Mouse (Mus musculus) neural tube, embryonic 11.5 days (tissue): ENCODE measurements at regions not wholly inside any gene's neighbourhood (a gene's known extent, or its start where the extent isn't known, plus 50 kb on each side); places are given as distances from the start of the nearest gene placed in this dataset.

ENCODE experiments used
- ATAC-seq: fragments of 200-750 bp; cut with Nextera tagmentation; 2 replicates; pipeline ENCODE4 v1.8.0; 2017; ENCODE audit warnings: moderate number of reproducible peaks, mild to moderate bottlenecking, moderate TSS enrichment, moderate library complexity; ENCODE audit not compliant: insufficient read depth, low FRiP score, low TSS enrichment
- DNase-seq: peaks from one replicate; pipeline ENCODE4 v3.0.0-alpha.2; 2015; ENCODE audit warnings: low spot score
- H3K27ac ChIP-seq: fragments of 300-500 bp; sonication (generic); 2 replicates; pipeline ENCODE4 v1.5.1; 2014; ENCODE audit warnings: low read depth, mild to moderate bottlenecking, low read length
- H3K27me3 ChIP-seq: fragments of 300-500 bp; sonication (generic); 2 replicates; pipeline ENCODE4 v1.6.1; 2014; ENCODE audit warnings: mild to moderate bottlenecking, low read length, mixed read lengths; ENCODE audit not compliant: control insufficient read depth, insufficient read depth
- H3K36me3 ChIP-seq: fragments of 300-500 bp; sonication (generic); 2 replicates; pipeline ENCODE4 v1.6.1; 2014; ENCODE audit warnings: mild to moderate bottlenecking, low read length, moderate library complexity, mixed read lengths; ENCODE audit not compliant: control insufficient read depth, insufficient read depth
- H3K4me1 ChIP-seq: fragments of 300-500 bp; sonication (generic); 2 replicates; pipeline ENCODE4 v1.6.1; 2014; ENCODE audit warnings: low read length, mixed read lengths; ENCODE audit not compliant: control insufficient read depth, insufficient read depth
- H3K4me2 ChIP-seq: fragments of 300-500 bp; sonication (generic); 2 replicates; pipeline ENCODE4 v1.6.1; 2014; ENCODE audit warnings: low read depth, mild to moderate bottlenecking, moderate library complexity
- H3K4me3 ChIP-seq: fragments of 300-500 bp; sonication (generic); 2 replicates; pipeline ENCODE4 v1.5.1; 2014; ENCODE audit warnings: low read depth, low read length
- H3K9ac ChIP-seq: fragments of 300-500 bp; sonication (generic); 2 replicates; pipeline ENCODE4 v1.6.1; 2014; ENCODE audit warnings: mild to moderate bottlenecking, low read length
- H3K9me3 ChIP-seq: fragments of 300-500 bp; sonication (generic); 2 replicates; pipeline ENCODE4 v1.6.1; 2016; ENCODE audit warnings: low read length; ENCODE audit not compliant: control insufficient read depth
- WGBS: fragments of 180-500 bp; shearing (Covaris S2); extraction: QIAGEN DNeasy Blood & Tissue Kit; methylation state at CpG from one replicate; pipeline ENCODE4 v1.1.7; 2014; 5-methylcytosine and 5-hydroxymethylcytosine counted together

DNA sequence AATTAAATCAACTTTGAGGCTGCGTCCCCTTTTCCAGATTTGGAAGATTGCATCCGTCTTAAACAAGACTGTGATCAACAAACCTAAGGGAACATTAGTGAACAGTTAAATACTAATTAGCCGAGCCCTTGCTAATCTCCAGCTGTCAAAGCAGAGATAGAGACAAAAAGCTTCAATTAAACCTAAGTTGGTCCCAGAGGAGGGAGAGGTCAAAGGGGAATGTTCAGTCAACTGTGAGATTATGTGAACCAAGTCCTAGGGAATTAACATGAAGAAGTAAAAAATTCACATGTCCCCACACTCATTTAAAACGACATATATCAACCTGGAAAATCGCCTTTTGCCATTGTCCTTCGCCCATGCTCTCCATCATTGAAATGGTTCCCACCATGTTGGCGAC is 59.7 kb upstream of the Tbx20 start:
- ATAC-seq (no peak), DNase-seq (no peak)
- WGBS, result 56% methylated on average over 7 of the region's 7 CpGs
- no peaks in the 10 kb centered on the region for H3K9me3 ChIP-seq
- H3K27ac ChIP-seq, result no peak overlapping the region
- no peaks in the 10 kb centered on the region for H3K27me3 ChIP-seq
- H3K36me3 ChIP-seq, result no peaks in the 10 kb centered on the region
- no peak overlapping the region for H3K4me3 ChIP-seq
- H3K4me2 ChIP-seq, result no peak overlapping the region
- H3K9ac ChIP-seq, result no peak overlapping the region
- no peaks in the 10 kb centered on the region for H3K4me1 ChIP-seq

DNA sequence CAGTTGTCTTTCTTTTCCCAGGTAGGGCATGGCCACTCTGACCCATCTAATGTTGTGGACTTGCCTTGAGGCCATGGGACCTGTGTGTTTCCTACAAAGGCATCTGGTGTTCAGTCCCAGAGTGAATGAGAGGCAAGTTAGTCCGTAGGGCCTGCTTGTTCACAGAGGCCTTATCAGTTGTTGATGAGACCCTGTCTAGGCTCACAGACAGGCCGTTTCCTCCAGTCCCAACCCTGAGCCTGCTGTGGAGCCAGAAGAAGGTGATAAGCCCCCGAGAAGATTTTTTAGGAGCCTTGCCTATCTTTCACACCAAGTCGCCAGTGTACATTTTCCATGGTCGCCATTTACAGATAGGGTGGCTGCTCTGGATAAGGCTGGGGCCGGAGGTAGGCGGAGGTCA is 74.1 kb upstream of the Tbx20 start:
- Histone ChIP-seq H3K9ac (no peak overlapping the region), H3K27ac (no peak overlapping the region), H3K4me3 (no peak overlapping the region), H3K36me3 (no peaks in the 10 kb centered on the region), H3K27me3 (no peaks in the 10 kb centered on the region), H3K4me2 (no peak overlapping the region), H3K4me1 (no peaks in the 10 kb centered on the region), H3K9me3 (no peaks in the 10 kb centered on the region)
- WGBS, result 84% methylated on average over 7 of the region's 7 CpGs
- DNase-seq (no peak), ATAC-seq (no peak)

DNA sequence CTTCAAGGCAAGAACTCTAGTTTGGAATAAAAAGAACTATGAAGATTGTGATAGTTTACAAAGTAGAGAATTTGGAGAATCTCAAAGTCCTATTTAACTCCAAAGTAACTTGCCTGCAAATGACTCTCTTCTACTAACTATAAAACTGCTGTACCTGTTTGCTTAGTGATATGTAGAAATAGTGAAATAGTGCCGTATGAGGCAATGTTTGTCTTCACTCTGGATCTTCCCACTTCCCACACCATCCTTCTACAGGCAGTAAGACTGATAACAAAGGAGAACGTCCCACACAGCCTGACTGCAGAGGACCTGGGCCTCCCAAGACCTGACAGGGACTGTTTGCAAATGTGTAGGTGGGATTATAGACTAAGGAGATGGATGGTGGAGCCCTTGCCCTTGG is 85.4 kb upstream of the Tbx20 start:
- Histone ChIP-seq H3K27me3 (no peaks in the 10 kb centered on the region), H3K4me3 (no peak overlapping the region), H3K36me3 (no peaks in the 10 kb centered on the region), H3K9me3 (no peaks in the 10 kb centered on the region), H3K4me2 (no peak overlapping the region), H3K27ac (no peak overlapping the region), H3K4me1 (no peaks in the 10 kb centered on the region), H3K9ac (no peak overlapping the region)
- 83% methylated on average over 2 of the region's 2 CpGs for WGBS
- ATAC-seq (no peak), DNase-seq (no peak)

DNA sequence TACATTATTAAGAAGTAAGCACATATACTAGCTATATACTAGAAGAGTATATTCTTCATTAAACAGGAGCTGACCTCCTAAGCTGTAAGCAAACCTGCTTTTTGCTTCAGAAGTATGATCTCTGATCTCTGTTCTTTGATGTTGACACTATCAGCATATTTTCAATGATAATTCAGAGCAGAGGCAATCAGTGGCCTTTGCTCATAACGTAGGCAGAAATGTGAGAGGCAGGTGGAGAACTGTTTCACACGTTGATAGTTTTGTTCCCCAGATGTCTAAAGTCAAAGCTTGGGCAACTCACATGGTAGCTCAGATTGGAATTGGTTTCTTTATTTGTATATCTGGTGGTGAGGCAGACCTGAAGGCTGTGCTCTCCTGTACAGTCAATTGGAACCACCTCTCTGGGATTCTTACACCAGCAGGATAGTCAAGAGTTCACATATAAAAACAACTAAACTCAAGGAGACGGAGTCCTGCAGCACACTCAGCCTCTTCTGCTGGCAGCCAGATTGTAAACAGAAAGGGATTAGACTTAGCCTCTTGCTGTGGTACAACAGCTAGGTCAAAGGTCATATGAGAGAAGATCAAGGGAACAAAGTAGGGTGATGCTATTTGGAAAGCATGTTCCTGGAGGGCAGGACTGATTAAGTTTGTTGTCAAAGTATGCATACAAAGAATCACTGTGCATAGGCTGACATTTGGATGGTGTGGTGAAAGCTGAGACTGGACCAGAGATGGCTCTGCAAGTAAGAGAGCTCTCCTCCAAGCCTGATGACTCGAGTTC is 92.5 kb upstream of the Tbx20 start:
- H3K4me3 ChIP-seq, result no peak overlapping the region
- H3K36me3 ChIP-seq, result no peaks in the 10 kb centered on the region
- no peak overlapping the region for H3K27ac ChIP-seq
- no peaks in the 10 kb centered on the region for H3K9me3 ChIP-seq
- no peak overlapping the region for H3K9ac ChIP-seq
- 78% methylated on average over 4 of the region's 4 CpGs for WGBS
- H3K4me2 ChIP-seq, result no peak overlapping the region
- ATAC-seq (no peak), DNase-seq (no peak)
- no peaks in the 10 kb centered on the region for H3K27me3 ChIP-seq
- no peaks in the 10 kb centered on the region for H3K4me1 ChIP-seq

DNA sequence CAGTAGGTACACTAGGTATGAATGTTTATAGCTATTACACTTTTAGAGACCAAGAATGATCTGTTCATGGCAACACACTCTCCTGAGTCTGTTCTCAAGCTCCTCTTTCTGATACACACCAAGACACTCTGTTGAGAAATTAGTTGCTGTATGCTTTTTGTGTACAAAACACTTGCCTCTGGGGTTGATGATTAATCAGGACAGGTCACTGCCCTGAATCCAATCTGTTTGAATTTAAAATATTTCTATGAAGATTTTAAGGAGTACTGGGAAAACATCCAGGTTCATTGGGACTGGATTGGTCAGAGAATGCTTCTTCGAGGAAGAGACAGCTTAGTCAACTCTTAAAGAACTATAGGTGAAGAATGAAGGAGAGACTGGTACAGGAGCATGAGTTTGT is 94.6 kb upstream of the Tbx20 start:
- DNase-seq (no peak), ATAC-seq (no peak)
- Histone ChIP-seq H3K4me2 (no peak overlapping the region), H3K9ac (no peak overlapping the region), H3K4me3 (no peak overlapping the region), H3K36me3 (no peaks in the 10 kb centered on the region), H3K4me1 (no peaks in the 10 kb centered on the region), H3K9me3 (no peaks in the 10 kb centered on the region), H3K27me3 (no peaks in the 10 kb centered on the region), H3K27ac (no peak overlapping the region)
- 95% methylated on average over 1 of the region's 1 CpGs for WGBS

DNA sequence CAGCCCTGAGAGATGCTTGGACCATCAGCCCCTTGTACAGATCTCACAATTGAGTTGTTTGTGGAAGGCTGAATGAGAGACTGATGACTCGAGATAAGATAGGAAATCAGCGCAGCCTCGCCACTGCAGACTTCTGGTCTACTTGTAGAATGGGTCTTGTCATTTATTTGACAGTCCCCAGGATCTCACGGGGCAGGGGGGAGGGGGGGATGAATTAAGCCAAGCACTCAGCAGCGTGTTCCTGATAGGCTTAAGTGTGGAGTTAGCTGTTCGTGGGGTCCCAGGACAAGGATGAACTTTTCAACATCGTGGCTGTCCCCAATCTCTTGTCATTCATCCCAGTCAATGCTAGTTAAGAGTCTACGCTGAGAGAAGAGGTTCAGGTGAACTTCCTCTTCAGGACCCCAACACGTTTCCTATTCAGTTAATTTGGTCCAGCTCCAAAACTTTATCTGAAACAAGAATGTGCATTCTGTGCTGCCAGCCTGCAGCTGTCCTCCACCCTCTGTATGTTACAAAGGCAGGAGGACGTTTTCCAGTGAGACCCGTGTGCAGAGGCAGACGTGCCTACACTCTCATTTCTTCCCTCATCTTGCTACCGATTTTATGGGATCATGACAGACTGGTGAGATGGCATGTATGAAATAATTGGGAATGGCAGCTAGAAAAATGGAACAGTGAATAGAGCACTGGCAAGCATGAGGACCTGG is 100.5 kb upstream of the Tbx20 start:
- Histone ChIP-seq H3K9me3 (no peaks in the 10 kb centered on the region), H3K9ac (no peak overlapping the region), H3K27me3 (no peaks in the 10 kb centered on the region), H3K4me3 (no peak overlapping the region), H3K4me2 (no peak overlapping the region), H3K4me1 (no peaks in the 10 kb centered on the region; the same call in 1 of the 2 replicates), H3K36me3 (no peaks in the 10 kb centered on the region), H3K27ac (no peak overlapping the region)
- 89% methylated on average over 13 of the region's 13 CpGs for WGBS
- no peak for DNase-seq
- ATAC-seq, result no peak

DNA sequence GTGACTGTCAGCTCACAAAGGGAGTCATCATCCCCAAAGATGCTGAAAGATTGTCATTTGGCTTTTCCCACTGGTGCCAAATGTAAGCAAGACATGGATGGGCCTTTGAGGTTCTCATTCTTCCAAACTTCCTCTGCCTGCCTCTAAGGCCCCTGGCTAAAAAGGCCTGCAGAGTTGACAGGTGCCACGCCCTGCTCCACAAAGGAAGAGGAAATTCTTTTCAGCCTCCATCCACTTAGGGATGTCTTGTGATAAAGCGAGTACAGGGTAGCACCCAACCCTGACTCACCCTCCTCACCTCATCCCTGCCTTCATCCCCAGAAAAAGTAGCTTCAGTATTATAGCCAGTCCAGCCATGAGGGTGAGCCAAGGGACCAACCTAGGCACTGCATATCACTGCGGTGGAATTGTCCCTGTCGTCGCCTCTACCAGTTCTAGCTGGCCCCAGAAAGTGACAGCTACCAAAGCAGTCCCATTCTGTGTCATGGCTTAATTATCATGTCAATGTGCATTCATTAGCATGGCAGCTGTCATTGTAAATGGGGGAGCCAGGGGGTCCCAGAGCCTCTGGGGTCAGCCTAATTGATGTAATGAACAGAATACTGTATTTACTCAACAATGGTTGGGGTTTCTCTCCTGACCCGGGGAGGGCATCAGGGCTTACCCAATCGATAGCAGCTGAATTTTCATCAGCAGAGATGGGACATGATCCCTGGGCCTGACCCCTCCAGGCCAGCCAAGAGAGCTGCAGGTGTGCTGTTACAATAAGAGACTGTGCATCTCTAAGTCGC is 104.5 kb upstream of the Tbx20 start:
- peak; percentile 50 for ATAC-seq
- Histone ChIP-seq H3K27ac (no peak overlapping the region), H3K9me3 (no peaks in the 10 kb centered on the region), H3K9ac (no peak overlapping the region), H3K36me3 (no peaks in the 10 kb centered on the region), H3K4me2 (no peak overlapping the region), H3K4me3 (no peak overlapping the region), H3K4me1 (no peaks in the 10 kb centered on the region; the same call in 1 of the 2 replicates), H3K27me3 (no peaks in the 10 kb centered on the region)
- DNase-seq, result peak; percentile 18
- 34% methylated on average over 8 of the region's 8 CpGs for WGBS

DNA sequence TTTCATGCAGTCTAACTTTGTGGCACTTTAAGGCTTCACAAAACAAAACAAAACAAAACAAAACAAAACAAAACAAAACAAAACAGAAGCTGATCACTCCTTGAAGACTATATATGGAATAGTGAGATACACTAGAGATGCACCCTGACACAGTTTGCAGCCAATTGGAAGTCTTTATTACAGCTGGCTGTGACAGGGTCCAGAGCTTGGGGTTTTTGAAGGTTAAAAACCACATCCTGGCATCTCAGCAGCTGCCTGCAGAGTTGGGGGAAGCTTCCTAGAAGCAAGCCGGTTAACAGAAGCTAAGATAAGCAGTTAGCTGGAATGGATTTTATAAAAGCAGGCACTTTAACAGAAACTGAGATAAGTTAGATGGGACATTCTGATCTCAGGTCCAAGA is 105.6 kb upstream of the Tbx20 start:
- Histone ChIP-seq H3K4me2 (no peak overlapping the region), H3K27me3 (no peaks in the 10 kb centered on the region), H3K27ac (no peak overlapping the region), H3K9me3 (no peaks in the 10 kb centered on the region), H3K36me3 (no peaks in the 10 kb centered on the region), H3K4me1 (no peaks in the 10 kb centered on the region; the same call in 1 of the 2 replicates), H3K9ac (no peak overlapping the region), H3K4me3 (no peak overlapping the region)
- ATAC-seq (no peak), DNase-seq (no peak)
- WGBS, result 76% methylated on average over 1 of the region's 1 CpGs
